Mouse (Mus musculus) ovary, adult 18-20 months (tissue): Measurements from ENCODE around the gene Lst1.

ENCODE experiments used
- DNase-seq: peaks from one replicate; pipeline ENCODE4 v3.0.0; 2022; ENCODE audit warnings: low spot score, mixed read lengths

The Lst1 gene

DNA sequence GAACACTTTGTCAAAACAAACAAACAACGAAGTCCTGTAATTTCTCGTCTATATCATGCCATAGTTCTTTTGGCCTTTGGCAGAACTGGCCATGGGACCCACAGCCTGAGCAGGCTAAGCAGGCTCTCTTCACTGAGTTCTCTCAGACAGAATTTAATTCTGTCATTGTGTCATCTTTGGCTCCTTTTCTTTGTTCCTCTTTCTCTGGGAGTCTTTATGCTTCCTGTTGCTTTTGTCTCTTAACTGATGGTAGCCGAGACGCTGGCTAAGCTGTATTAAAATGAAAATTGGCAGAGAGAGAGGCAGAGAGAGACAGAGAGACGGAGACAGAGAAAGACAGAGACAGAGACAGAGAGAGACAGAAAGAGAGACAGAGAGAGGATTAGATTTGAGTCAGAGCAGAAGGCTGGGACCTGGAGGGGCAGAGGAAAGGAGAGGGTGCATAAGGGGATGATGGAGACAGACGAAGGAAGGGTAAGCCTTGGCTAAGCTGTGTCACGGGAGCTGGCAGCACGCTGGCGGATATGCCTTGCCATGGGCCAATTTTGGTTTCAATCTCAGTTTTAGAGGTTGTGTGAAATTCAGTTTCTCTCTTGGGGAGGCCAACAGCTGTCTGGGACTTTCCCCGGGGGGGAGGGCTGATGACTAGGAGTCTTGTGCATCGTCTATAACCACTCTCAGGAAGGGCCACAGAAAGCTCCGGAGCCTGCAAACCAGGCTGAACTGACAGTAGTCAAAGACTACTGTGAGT, 21.7 kb upstream of the Lst1 start:
- DNase-seq = no peak

DNA sequence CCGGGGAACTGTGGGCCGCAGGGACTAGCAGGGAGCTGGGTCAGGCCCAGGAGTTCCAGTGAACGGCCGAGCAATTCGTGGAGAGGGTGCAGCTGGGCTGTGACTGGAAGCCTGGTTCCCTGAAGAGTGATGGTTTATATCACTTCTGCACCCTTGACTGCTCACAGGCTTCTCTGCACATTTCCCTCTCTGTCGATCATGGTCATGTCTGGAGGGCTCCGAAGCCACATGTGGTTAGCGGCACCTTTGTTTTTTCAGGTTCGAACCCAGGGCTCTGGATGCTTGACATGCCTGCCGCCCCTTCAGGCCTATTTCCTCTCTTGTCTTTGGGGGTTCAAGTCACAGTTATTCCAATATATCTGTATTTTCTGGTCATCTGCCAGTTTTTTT, 17.1 kb upstream of the Lst1 start:
- DNase-seq = no peak

DNA sequence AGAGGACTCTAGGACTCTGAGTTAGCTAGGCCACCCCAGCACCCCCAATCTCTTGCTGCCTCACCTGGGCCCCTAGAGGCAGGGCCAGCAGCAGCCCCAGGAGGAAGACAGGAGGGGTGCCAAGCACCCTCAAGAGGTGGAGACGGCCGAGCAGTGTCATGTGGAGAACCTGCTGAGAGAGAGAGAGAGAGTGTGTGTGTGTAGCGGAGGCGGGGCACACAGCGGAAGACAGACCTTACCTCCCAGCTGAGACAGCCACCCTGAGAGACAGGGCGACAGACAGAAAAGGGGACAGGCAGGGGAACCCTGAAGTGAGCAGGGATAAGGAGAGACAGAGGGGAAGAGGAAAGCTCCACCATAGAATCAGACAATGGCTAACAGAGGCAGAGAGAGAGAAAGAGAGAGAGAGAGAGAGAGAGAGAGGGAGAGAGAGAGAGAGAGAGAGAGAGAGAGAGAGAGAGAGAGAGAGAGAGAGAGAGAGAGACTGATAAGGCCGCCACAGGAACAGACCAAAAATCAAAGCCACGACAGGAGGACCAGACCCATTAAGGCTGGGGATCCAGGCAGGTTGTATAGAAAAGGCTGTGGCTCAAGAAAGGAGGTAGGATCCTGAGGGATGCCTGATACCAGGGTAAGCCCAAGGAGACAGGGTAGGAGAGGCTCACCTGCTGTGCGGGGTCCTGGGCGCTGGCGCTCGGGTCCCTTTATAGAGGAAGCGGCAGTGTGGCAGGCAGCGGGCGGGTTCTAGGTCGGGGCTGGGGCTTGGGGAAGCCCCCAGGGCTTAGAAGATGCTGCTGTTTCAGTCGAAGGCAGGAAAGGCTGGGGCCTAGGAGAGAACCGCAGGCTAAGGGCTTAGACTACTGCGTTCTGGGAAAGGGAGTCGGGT, 16.5 kb upstream of the Lst1 start, which contains the start of gene Lta:
Gene Lta (minus strand): TSS at position 858 of the 886 bp plus-strand sequence.
- DNase-seq = no peak

DNA sequence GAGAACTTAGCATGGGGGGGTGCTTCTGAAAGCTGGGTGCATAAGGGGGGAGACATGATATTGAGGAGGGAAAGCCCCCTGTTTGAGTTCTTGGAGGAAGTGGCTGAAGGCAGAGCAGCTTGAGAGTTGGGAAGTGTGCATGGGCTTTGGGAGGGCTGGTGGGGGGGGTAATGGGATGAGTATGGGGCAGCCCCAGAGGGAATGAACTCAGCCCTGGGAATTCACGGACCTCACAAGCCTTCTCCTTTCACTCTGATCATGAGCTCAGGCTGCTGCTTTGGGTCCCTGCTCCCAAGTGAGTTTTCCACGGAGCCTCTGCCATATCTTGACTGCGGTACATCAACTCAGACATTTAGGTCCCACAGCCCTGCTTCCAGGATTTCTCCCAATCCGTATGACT, 14.2 kb upstream of the Lst1 start:
- DNase-seq = no peak

DNA sequence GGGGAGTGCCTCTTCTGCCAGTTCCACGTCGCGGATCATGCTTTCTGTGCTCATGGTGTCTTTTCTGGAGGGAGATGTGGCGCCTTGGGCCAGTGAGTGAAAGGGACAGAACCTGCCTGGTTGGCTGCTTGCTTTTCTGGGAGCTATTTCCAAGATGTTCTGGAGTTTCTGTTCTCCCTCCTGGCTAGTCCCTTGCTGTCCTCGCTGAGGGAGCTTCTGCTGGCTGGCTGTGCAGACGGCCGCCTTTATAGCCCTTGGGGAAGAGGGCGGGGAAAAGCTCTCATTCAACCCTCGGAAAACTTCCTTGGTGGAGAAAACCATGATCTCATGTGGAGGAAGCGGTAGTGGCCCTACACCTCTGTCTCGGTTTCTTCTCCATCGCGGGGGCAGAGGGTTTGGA, 13.5 kb upstream of the Lst1 start, which contains the start of gene Tnf:
Gene Tnf (minus strand): TSS at position 221 of the 400 bp plus-strand sequence.
- no peak for DNase-seq

DNA sequence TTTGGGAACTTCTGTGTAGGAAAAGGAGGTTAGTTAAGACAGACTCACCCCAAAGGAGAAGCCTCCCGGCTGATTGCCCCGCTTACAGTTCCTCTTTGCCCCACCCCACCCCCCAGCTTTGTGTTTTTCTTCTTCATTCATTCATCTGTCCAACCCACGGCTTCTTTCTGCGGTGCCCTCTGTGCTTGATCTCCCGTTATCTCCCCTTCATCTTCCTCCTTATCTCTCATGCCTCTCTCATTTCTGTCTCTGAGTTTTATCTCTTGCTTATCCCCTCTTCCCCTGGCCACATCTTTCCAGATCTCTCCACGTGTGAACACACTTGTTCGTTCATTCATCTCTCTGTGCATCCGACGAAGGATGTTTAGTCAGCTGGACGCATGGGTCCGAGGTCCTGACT, 12.9 kb upstream of the Lst1 start:
- no peak for DNase-seq

DNA sequence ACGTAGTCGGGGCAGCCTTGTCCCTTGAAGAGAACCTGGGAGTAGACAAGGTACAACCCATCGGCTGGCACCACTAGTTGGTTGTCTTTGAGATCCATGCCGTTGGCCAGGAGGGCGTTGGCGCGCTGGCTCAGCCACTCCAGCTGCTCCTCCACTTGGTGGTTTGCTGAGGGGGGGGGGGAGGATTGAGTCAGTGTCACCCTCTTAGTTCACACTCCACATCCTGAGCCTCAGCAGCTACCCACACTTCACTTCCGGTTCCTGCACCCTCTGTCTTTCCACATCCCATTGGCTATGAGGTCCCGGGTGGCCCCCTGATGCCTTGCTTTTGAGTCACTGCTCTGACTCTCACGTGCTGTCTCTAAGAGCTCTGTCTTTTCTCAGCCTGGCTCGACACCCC, 12.2 kb upstream of the Lst1 start:
- DNase-seq = no peak

DNA sequence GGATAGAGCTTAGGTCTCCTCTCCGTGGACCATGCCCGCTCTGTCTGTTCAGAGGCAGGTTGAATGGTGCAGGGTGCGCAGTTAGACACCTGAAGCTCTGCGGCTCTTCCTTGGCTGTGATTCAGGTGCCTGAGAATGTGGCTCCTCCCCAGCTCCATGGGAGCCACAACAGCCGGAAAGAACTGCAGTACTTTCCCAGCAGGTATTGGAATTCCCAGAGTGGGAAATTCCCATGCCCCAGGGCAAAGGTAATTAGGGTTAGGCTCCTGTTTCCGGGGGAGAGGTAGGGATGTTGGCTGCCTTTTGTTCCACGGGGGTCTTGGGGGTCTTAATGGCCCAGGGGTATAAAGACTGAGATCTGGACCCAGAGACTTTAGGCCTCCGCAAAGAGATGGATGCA, 10.7 kb upstream of the Lst1 start:
- DNase-seq = no peak

DNA sequence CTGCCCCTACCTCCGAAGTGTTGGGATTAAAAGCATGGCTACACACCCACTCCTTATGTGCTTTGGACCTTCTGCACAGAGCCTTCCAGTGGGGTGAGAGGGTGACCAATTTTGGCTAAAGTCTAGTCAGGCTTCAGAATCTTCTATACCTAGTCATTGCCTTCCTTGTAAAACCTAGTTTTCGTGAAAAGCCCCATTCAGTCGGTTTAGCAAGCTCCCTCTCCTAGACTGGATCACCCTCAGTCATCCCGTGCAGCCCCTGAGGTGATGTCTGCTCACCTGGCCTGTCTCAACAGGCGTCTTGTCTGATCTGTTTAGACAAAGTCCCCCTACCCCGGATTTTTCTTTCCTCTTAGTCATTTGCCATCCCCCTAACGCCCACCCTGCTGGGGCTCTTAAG, 9.8 kb upstream of the Lst1 start:
- DNase-seq = no peak

DNA sequence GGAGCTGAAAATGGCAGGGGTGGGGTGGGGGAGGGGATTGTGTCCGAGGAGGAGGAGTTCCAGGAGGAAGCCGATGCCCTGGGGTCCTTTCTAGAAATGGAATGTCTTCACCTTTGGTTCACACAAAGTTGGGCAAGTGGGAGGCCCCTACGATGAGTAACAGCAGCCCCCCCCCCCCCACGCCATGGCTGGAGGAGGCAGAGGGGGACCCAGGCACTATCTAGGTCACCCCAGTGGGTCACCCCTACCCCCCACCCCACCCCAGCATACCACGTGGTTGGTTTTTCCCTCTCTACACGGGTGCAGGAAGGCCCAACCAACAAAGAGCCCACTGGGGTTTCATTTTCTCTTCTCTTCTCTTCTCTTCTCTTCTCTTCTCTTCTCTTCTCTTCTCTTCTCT, 8.9 kb upstream of the Lst1 start:
- no peak for DNase-seq

DNA sequence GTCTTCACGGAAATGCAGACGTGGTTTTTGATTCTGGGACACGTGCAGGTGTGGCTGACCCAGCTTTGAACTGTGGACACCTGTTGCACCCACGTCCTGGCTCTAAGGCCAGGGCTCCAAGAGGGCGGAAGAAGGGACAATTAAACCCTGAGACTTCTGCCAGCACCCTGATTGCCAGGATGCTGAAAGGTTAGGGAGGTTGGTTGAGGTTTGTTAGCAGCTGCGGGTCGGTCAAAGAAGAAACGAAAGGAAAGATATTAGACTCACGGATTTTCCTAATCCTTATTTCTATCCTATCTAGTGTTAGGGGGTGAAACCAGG, 8.0 kb upstream of the Lst1 start:
- no peak for DNase-seq

DNA sequence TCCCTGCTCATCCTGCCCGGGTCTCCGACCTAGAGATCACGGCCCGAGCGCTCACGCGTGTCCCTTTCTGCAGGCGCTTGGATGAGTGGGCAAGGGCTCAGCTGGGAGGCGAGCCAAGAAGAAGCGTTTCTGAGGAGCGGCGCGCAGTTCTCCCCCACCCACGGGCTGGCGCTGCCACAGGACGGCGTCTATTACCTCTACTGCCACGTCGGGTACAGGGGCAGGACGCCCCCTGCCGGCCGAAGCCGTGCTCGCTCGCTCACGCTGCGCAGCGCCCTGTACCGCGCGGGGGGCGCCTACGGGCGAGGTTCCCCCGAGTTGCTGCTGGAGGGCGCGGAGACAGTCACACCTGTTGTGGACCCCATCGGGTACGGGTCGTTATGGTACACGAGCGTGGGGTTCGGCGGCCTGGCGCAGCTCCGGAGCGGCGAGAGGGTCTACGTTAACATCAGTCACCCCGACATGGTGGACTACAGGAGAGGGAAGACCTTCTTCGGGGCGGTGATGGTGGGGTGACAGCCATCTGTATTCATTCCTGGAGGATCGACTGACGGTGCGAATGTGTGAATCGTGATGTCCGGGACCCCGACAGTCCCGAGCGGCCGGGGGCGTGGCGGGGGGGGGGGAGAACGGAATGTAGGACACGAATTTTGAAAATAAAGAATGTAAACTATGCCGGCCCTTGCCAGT, 7.5 kb upstream of the Lst1 start:
- peak; percentile 57 for DNase-seq

DNA sequence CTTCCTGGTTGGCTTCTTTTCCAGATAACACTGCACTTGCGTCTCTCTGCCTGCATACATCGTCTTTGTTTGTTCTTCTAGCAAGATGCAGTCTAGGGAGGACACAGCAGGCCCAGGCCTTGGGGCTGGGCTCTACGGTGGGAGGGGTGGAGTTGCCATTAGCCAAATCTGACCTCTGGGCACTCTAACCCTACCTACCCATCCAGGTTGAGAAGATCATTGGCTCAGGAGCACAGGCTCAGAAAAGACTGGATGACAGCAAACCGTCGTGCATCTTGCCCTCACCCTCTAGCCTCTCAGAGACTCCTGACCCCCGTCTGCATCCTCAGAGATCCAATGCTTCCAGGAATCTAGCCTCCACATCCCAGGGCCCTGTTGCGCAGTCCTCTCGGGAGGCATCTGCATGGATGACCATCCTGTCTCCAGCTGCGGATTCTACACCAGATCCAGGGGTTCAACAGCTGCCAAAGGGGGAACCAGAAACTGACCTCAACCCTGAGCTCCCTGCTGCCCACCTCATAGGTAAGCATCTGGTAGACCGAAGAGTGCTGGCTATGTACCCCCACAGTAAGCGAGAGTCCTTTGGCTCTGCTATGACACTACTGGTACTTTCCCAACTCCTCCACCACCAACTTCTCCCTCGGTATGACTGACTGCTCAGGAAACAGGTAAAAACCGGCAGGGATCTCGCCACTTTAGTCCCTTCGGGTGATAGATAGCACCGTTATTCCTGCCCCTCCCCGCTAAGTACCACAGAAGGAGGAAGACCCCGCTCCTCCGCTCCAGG, 6.8 kb upstream of the Lst1 start:
- no peak for DNase-seq

DNA sequence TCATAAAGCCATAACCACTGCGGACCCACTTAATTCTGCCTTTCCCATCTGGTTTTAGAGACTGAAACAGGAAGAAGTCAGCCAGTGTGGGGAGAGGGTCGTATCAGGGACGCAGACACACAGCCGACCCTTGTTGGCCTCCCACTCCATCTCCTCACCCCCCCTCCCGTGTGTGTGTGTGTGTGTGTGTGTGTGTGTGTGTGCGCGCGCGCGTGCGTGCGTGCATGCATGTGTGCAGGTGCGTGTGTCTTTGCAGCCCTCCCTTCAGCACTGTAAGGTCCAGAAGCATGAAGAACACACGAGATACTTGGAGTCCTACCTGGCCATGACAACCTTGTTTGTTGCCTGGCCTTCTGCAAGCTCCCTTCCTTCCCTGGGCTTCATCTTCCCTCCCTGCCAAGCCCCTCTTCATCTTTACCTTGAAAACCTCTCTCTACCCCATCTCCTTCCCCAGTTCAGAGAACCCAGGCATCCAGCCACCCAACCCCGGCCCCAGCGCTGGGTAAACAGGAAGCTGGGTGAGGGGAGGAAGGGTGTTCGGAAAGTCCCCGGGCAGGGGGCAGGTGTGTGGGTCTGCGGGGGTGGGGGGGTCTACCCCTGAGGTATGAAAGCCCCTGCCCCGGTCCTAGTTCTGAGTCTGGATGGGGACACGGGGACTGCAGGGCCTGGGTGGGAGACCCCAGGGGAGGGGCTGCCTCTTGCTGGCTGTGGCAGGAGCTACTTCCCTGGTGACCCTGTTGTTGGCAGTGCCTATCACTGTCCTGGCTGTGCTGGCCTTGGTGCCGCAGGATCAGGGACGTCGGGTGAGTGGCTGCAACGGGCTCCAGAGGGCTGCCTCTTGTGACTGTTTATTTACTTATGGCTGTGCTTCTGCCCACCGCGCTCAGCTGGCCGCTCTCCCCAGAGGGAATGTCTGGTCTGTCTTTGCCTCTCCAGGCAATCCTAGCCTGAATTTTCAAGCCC, 5.9 kb upstream of the Lst1 start, which contains the start of gene Ltb:
Gene Ltb (plus strand): TSS at position 559 of the 963 bp plus-strand sequence.
- DNase-seq = no peak

DNA sequence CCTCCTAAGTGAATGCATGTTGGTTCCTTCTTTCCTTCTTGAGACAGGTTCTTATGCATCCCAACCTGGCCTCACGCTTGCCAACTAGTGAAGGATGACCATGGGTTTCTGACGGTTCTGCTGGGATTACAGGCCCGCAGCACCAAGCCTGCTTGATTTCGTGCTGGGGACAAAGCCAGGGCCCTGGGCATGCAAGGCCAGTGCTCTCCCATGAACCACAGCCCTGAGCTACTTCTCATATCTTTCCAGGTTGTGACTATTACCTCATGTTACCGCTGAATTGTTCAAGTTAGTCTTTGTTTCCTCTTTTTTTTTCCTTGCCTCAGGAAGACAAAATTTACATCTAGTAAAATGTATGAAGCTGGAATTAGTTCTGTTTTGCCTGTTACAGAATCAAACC, 4.7 kb upstream of the Lst1 start:
- no peak for DNase-seq

DNA sequence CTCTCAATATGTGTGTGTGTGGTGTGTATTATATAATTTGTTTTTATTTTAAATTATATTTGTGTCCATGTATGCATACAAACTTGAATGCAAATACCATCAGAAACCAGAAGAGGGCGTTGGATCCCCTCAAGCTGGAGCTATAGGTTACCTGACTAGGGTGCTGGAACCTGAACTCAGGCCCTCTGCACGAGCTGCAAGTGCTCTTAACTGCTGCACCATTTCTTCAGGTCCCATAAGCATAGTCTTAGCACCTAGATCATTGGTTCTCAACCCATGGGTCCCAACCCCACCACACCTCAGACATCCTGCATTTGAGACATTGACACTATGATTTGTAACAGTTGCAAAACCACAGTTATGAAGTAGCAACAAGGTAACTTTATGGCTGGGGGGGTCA, 3.5 kb upstream of the Lst1 start:
- DNase-seq = no peak

DNA sequence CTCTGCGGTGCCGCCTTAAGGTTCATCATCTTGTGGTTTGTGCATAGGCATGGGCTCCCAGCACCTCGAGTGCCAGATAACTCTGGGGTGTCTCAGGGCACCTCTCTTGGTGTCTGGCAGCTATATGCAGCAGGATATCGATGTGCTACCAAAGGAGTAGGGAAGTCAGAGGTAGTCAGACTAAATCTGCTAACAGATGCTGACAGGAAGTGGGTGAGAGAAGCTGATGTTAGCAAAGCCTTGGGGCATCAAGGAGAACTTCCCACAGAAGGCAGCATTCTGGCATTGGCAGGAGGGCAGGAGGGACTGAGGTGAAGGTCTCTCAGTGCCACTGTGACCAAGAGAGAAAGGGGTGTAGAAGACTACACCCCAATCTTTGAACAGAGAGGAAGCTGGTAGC, 1.9 kb upstream of the Lst1 start:
- DNase-seq = no peak

DNA sequence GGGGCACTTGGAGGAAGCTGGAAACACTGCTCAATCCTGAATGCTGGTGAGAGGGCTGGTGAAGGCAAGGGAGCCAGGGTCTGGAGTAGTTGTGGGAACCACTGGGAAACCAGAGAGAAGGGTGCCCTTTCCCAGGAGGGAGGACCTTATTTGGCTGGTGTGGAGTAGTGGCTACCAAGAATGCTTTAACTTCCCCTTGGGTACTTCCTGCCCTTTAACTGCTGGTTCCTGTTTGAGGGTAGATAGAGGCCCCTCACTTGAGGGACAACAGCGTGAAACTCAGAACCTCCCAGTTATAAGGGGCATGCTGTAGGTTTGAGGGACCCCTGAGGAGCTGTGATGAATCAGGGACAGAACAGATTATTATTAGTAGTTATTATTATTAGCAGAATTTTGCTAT, 947 bp upstream of the Lst1 start:
- DNase-seq = no peak

DNA sequence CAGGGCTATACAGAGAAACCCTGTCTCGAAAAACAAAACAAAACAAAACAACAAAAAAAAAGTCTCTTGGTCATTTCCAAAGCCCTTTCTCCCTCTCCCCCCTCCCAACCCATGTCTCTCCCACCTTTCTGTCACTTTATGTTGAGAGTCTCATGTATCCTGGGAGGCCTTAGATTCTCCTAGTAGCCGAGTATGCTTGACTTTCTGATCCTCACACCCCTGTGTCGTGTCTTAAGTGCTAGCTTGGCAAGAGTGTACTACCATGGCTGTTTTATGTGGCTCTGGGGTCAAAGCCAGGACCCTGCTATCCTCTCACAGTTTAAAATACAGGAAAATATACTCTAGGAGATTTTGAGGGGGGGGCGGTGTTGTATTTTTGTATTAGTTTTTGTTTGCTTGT, 894 bp downstream of the Lst1 start:
- DNase-seq = no peak

DNA sequence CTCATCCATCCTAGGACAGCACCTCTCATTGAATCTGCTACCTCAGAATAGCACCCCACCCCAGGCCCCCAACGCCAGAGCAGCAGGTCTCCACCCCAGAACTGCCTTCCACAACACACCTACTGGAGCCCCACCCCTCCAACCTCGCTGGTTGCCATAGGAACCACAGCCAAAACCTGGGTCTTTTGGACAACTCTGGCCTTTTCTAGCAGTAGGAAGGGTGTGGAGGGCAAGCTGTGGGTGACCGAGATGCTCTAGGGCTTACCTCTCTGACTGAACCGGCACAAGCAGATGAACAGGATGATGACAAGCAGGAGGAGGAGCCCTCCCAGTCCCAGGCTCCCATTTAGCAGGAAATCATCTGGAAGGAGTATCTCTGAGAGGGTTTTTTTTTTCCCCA, 1.6 kb downstream of the Lst1 start:
- no peak for DNase-seq
